Mouse (Mus musculus) hindbrain, embryonic 14.5 days (tissue): ENCODE results near the gene Creb3l4. TPM values are rescaled to one million over a fixed set of nuclear protein-coding genes. Genes with fewer than 3 reads are reported as not detected.
"Not testable (repeated sequence)": the region's sequence is repeated elsewhere in the genome, so short reads cannot be mapped to it uniquely, and the experiment has no call there.

ENCODE experiments used
- ATAC-seq: fragments of 200-750 bp; cut with Nextera tagmentation; 2 replicates; pipeline ENCODE4 v1.8.0; 2017; ENCODE audit warnings: moderate number of reproducible peaks, mild to moderate bottlenecking, moderate TSS enrichment, moderate library complexity; ENCODE audit not compliant: low FRiP score
- DNase-seq: peaks from one replicate; pipeline ENCODE4 v3.0.0-alpha.2; 2015; ENCODE audit warnings: low spot score
- H3K27ac ChIP-seq: fragments of 300-500 bp; sonication (generic); 2 replicates; pipeline ENCODE4 v1.5.1; 2014; ENCODE audit warnings: mild to moderate bottlenecking, moderate library complexity
- H3K27me3 ChIP-seq: fragments of 300-500 bp; sonication (generic); 2 replicates; pipeline ENCODE4 v1.6.1; 2014; ENCODE audit warnings: mild to moderate bottlenecking, low read length, mixed read lengths; ENCODE audit not compliant: control insufficient read depth, insufficient read depth
- H3K36me3 ChIP-seq: fragments of 300-500 bp; sonication (generic); replicated peaks from 2 replicates; pipeline ENCODE4 v1.6.1; 2014; ENCODE audit not compliant: control insufficient read depth, insufficient read depth
- H3K4me1 ChIP-seq: fragments of 300-500 bp; sonication (generic); replicated peaks from 2 replicates; pipeline ENCODE4 v1.6.1; 2014; ENCODE audit warnings: antibody characterized with exemption, low read length, mixed read lengths; ENCODE audit not compliant: control insufficient read depth, insufficient read depth
- H3K4me2 ChIP-seq: fragments of 300-500 bp; sonication (generic); replicated peaks from 2 replicates; pipeline ENCODE4 v1.6.1; 2014; ENCODE audit warnings: mild to moderate bottlenecking, moderate library complexity
- H3K4me3 ChIP-seq: fragments of 300-500 bp; sonication (generic); replicated peaks from 2 replicates; pipeline ENCODE4 v1.5.1; 2014; ENCODE audit warnings: mild to moderate bottlenecking, low read length
- H3K9ac ChIP-seq: fragments of 300-500 bp; sonication (generic); 2 replicates; pipeline ENCODE4 v1.6.1; 2014
- H3K9me3 ChIP-seq: fragments of 300-500 bp; sonication (generic); 2 replicates; pipeline ENCODE4 v1.6.1; 2016; ENCODE audit warnings: low read length; ENCODE audit not compliant: control insufficient read depth
- WGBS: fragments of 180-500 bp; shearing (Covaris S2); extraction: QIAGEN DNeasy Blood & Tissue Kit; methylation state at CpG from one replicate; pipeline ENCODE4 v1.1.7; 2014; 5-methylcytosine and 5-hydroxymethylcytosine counted together
- polyA plus RNA-seq: library from polyadenylated mRNA; unstranded; fragments of >200 nt; fragmentation: Nextera tagmentation; extraction: Ambion mirVana; gene quantifications from 2 replicates; pipeline ENCODE4 v1.2.1, GENCODE M21; 2014

Creb3l4 gene
- polyA plus RNA-seq, 1 experiment from 2014 or later, result 1.8 TPM

DNA sequence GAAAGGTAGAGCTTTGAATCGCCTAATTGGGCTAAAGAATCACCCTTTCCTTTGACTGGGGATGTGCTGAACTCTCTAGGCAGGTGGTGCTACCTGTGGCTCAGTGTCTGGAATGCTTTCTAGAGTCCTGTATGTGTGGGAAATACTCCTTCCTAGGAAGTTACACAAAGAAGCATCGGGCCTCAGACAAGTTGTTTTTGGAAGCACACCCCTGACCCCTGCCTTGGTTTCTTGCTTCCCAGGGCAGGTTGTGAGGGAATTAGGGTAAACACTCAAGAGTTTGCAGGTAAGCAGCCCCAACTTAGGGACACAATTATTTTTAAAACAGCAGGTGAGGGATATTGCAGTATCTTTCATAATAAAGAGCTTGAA, 11.9 kb upstream of the Creb3l4 start:
- Histone ChIP-seq H3K27me3 (no peaks in the 10 kb centered on the region), H3K4me3 (peak overlapping the region; percentile 81), H3K4me1 (peaks cover 17% of the 10 kb centered on the region), H3K9me3 (no peaks in the 10 kb centered on the region), H3K4me2 (peak overlapping the region; percentile 90), H3K9ac (peak overlapping the region; percentile 92), H3K36me3 (peaks cover 48% of the 10 kb centered on the region), H3K27ac (no peak overlapping the region)
- no peak for DNase-seq
- 18% methylated on average over 2 of the region's 2 CpGs for WGBS
- ATAC-seq, result no peak

DNA sequence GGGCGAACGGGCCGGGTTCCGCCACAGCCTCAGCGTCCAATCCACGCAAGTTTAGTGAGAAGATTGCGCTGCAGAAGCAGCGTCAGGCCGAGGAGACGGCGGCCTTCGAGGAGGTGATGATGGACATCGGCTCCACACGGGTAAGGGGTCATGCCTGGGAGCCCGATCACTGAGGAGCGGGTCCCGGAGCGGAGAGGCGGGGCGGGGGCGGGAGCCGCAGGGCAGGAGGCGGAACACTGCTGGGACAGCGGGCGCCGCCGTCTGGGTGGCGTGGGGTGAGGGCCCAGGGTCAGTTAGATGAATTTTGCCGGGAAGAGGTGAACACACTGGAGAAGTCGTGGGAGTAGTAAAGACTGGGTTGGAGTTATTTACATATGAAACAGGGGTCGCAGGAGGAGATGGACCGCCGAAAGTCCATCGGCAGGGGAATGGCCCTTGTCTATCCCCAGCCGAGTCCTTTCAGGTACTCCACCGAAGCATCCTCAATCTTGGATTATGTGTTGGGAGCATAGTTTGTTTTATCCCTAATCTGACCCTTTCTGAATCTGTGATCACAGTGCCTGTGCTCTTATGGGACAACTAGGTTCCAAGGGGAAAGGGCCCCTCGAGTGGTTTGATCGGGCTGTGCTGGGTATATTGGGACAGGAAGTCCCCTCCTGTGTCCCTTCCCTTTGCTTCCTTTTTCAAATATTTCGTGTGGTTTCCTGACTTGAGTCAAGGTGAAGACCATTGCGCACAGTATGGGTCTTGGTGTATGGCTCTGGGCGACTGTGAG, 11.3 kb upstream of the Creb3l4 start:
- no peak for DNase-seq
- Histone ChIP-seq H3K4me2 (peak overlapping the region; percentile 90), H3K9ac (peak overlapping the region; percentile 92), H3K4me1 (peaks cover 17% of the 10 kb centered on the region), H3K4me3 (peak overlapping the region; percentile 81), H3K27me3 (no peaks in the 10 kb centered on the region), H3K27ac (peak overlapping the region; percentile 52), H3K9me3 (no peaks in the 10 kb centered on the region), H3K36me3 (peaks cover 44% of the 10 kb centered on the region)
- ATAC-seq, result peak; percentile 59
- WGBS, result under 1% methylated on average over 37 of the region's 41 CpGs

DNA sequence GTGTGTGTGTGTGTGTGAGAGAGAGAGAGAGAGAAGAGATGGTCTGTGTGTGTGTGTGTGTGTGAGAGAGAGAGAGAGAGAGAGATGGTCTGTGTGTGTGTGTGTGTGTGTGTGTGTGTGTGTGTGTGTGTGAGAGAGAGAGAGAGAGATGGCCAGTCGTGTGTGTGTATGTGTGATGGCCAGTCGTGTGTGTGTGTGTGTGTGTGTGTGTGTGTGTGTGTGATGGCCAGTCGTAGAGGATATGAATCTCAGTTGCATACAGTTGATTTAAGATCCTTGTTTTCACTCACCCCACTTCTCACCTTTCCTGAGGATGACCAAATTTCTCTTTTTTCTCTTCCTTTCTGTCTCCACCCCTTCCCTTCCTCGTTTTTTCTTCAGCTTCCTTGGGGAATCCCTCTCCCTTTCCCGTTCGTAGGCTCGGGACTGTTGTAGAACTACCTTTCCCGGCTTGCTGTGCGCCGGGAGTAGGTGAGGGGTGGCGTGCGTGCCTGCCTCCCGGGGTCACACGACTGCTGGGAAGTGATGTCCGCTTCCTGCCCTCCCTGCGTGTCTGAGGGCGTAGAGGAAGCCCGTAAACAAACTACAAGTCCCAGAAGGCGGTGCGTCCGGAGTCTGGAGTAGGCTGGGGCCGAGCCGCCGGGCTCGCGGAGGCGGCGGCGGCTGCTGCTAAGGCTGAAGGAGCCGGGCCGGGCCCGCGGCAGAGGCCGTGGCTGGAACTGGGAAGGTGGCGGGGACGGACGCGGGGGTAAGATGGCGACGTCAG, 10.5 kb upstream of the Creb3l4 start, which contains the start of gene Crtc2:
Crtc2 (plus strand) TSS at position 511 of the 766 bp plus-strand sequence.
- Histone ChIP-seq H3K27me3 (no peaks in the 10 kb centered on the region), H3K36me3 (peaks cover 39% of the 10 kb centered on the region), H3K4me2 (peak within 1 kb of the TSS; percentile 90), H3K4me3 (peak within 1 kb of the TSS; percentile 81), H3K27ac (peak within 1 kb of the TSS; percentile 55), H3K4me1 (peaks cover 18% of the 10 kb centered on the region), H3K9ac (peak within 1 kb of the TSS; percentile 92), H3K9me3 (no peaks in the 10 kb centered on the region)
- DNase-seq (peak; percentile 93), ATAC-seq (peak; percentile 97)
- WGBS, result 1% methylated on average over 40 of the region's 40 CpGs

DNA sequence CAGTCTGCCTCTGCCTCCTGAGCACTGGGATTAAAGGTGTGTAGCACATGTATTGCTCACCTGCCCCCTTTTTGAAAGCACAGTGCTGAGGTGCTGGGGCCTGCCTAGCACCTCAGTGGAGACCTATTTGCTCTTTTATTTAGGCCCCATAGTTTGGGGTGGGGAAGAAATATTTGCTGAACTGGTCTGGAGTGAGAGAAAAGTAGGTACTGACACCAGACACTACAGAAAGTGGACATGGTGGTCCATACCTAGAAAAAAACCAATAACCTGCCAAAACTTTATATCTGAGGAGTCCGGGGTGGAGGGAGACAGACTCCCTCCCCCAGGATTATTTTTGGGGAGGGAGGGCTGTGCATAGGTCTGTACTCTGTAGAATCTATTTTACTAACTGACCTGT, 9.9 kb upstream of the Creb3l4 start:
- H3K9me3 ChIP-seq, H3K27me3 ChIP-seq, DNase-seq: not testable (repeated sequence)
- Histone ChIP-seq H3K4me3 (peak overlapping the region; percentile 81; the same call in 1 of the 2 replicates), H3K4me2 (peak overlapping the region; percentile 90), H3K36me3 (peaks cover 32% of the 10 kb centered on the region), H3K9ac (peak overlapping the region; percentile 92; the same call in 1 of the 2 replicates), H3K4me1 (peaks cover 23% of the 10 kb centered on the region), H3K27ac (0 out of 2 replicates have a peak overlapping the region, but pooled peaks have one; percentile 55)
- 95% methylated on average over 1 of the region's 1 CpGs for WGBS
- ATAC-seq, result peak; percentile 0; the same call in 1 of the 2 replicates

DNA sequence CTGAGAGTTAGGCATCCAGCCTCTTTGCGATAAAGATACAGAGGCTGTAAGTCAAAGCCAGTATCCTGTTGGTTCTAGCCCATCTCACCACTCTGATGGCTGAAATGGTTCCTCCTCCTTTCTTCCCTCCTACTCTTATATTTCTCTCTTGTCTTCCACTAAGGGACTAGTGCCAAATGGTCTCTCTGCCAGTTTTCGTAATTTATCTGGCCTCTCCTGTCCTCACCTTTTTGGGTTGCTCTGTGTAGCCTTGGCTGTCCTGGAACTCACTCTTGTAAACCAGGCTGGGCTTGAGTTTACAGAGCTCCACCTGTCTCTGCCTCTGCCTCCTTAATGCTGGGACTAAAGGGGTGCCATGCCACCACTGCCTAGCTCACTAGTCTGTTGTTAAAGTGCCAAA, 9.3 kb upstream of the Creb3l4 start:
- not testable (repeated sequence) for H3K4me3 ChIP-seq, H3K4me2 ChIP-seq, DNase-seq, H3K27me3 ChIP-seq, H3K9ac ChIP-seq, ATAC-seq, H3K27ac ChIP-seq, H3K9me3 ChIP-seq
- Histone ChIP-seq H3K36me3 (peaks cover 27% of the 10 kb centered on the region), H3K4me1 (peaks cover 23% of the 10 kb centered on the region)
- WGBS, result 84% methylated on average over 2 of the region's 2 CpGs

DNA sequence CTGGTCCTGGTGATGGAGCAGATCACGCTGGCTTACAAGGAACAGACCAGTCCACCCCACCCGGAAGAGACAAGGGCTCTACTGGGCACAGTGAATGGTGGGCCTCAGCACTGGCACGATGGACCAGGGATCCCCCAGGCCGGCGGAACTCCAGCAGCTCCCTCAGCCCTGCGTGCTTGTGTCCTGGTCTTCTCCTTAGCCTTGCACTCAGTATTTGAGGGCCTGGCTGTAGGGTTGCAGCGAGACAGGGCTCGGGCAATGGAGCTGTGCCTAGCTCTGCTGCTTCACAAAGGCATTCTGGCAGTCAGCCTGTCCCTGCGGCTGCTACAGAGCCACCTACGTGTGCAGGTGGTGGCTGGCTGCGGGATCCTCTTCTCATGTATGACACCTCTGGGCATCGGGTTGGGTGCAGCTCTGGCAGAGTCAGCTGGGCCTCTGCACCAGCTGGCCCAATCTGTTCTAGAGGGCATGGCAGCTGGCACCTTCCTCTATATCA, 8.5 kb upstream of the Creb3l4 start:
- ATAC-seq, H3K9ac ChIP-seq, H3K4me3 ChIP-seq, H3K27me3 ChIP-seq, DNase-seq, H3K4me2 ChIP-seq, H3K27ac ChIP-seq, H3K9me3 ChIP-seq: not testable (repeated sequence)
- peaks cover 26% of the 10 kb centered on the region for H3K4me1 ChIP-seq
- WGBS, result 98% methylated on average over 8 of the region's 12 CpGs
- H3K36me3 ChIP-seq, result peaks cover 20% of the 10 kb centered on the region

DNA sequence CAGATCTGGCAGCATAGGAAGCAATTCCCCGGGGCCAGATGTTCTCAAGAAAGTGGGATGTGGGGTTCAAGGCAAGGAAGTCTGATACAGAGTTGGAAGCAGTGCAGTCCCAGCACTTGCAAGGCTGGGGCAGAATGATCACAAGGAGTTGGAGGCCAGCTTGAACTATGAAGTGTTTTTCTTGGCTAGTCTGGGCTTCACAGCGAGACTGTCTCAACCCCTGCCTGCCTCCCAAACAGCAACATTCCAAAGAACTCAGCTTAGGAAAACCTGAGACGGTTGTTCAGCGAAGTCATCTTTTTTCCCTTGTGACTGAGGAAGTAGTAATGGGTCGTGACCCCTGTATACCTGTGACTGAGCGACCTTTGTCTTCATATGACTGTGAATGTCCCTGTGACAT, 7.5 kb upstream of the Creb3l4 start:
- WGBS, result 92% methylated on average over 6 of the region's 6 CpGs
- Histone ChIP-seq H3K27me3 (no peaks in the 10 kb centered on the region), H3K36me3 (peaks cover 20% of the 10 kb centered on the region), H3K27ac (no peak overlapping the region), H3K4me1 (peaks cover 21% of the 10 kb centered on the region), H3K9me3 (no peaks in the 10 kb centered on the region), H3K9ac (no peak overlapping the region), H3K4me3 (no peak overlapping the region), H3K4me2 (no peak overlapping the region)
- DNase-seq (no peak), ATAC-seq (no peak)

DNA sequence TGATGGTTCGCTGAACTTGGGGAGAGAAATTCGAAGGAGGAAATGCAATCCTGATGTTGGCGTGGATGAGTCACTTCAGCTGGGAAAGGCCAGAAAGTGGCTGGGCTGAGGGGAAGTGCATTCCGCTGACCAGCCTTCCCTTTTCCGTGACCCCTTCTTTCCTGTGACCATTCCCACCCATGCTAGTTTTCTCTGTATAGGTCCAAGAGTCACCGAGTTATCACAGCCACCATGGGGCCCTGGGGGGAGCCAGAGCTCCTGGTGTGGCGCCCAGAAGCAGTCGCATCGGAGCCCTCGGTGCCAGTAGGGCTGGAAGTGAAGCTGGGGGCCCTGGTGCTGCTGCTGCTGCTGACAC, 5.4 kb upstream of the Creb3l4 start:
- ATAC-seq (no peak), DNase-seq (no peak)
- peaks cover 20% of the 10 kb centered on the region for H3K36me3 ChIP-seq
- H3K9me3 ChIP-seq, result no peaks in the 10 kb centered on the region
- 4% methylated on average over 10 of the region's 10 CpGs for WGBS
- H3K27ac ChIP-seq, result peak overlapping the region; percentile 70
- peak overlapping the region; percentile 57 for H3K4me3 ChIP-seq
- no peaks in the 10 kb centered on the region for H3K27me3 ChIP-seq
- peak overlapping the region; percentile 73 for H3K9ac ChIP-seq
- peaks cover 10% of the 10 kb centered on the region for H3K4me1 ChIP-seq
- H3K4me2 ChIP-seq, result peak overlapping the region; percentile 68
